Mouse (Mus musculus) forebrain, postnatal 0 days (tissue): ENCODE data around the gene Psmc4. TPM values are rescaled to one million over a fixed set of nuclear protein-coding genes. Genes with fewer than 3 reads are reported as not detected.
A peak's percentile ranks its signal among the peaks of the same experiment; 100 is the strongest.

Experiments used
- ATAC-seq: fragments of 200-750 bp; cut with Nextera tagmentation; 2 replicates; pipeline ENCODE4 v1.8.0; 2017; ENCODE audit warnings: mild to moderate bottlenecking, moderate library complexity
- DNase-seq: peaks from one replicate; pipeline ENCODE4 v3.0.0-alpha.2; 2015
- H3K27ac ChIP-seq: fragments of 300-500 bp; sonication (generic); 2 replicates; pipeline ENCODE4 v1.5.1; 2014; ENCODE audit warnings: low read depth, mild to moderate bottlenecking, antibody characterized with exemption, low read length, moderate library complexity, mixed read lengths
- H3K27me3 ChIP-seq: fragments of 300-500 bp; sonication (generic); 2 replicates; pipeline ENCODE4 v1.6.1; 2014; ENCODE audit warnings: mild to moderate bottlenecking, low read length, mixed read lengths; ENCODE audit not compliant: insufficient read depth
- H3K36me3 ChIP-seq: fragments of 300-500 bp; sonication (generic); 2 replicates; pipeline ENCODE4 v1.6.1; 2014; ENCODE audit warnings: mild to moderate bottlenecking, moderate library complexity; ENCODE audit not compliant: insufficient read depth
- H3K4me1 ChIP-seq: fragments of 300-500 bp; sonication (generic); 2 replicates; pipeline ENCODE4 v1.6.1; 2014; ENCODE audit warnings: antibody characterized with exemption; ENCODE audit not compliant: insufficient read depth
- H3K4me2 ChIP-seq: fragments of 300-500 bp; sonication (generic); 2 replicates; pipeline ENCODE4 v1.6.1; 2014; ENCODE audit warnings: low read depth, mild to moderate bottlenecking, moderate library complexity
- H3K4me3 ChIP-seq: fragments of 300-500 bp; sonication (generic); 2 replicates; pipeline ENCODE4 v1.5.1; 2014; ENCODE audit warnings: low read depth, low read length, mixed read lengths
- H3K9ac ChIP-seq: fragments of 300-500 bp; sonication (generic); 2 replicates; pipeline ENCODE4 v1.6.1; 2014; ENCODE audit warnings: mild to moderate bottlenecking
- H3K9me3 ChIP-seq: fragments of 300-500 bp; sonication (generic); 2 replicates; pipeline ENCODE4 v1.6.1; 2016; ENCODE audit warnings: low read length
- CTCF ChIP-seq: sonication (generic); IDR thresholded peaks from 2 replicates; pipeline ENCODE4 v1.5.1; 2016; ENCODE audit warnings: antibody characterized with exemption, control low read depth, low read depth
- WGBS: fragments of 180-500 bp; shearing (Covaris S2); extraction: QIAGEN DNeasy Blood & Tissue Kit; methylation state at CpG from one replicate; pipeline ENCODE4 v1.1.7; 2014; 5-methylcytosine and 5-hydroxymethylcytosine counted together
- polyA plus RNA-seq: library from polyadenylated mRNA; unstranded; fragments of >200 nt; fragmentation: Nextera tagmentation; extraction: Ambion mirVana; gene quantifications from 2 replicates; pipeline ENCODE4 v1.2.1, GENCODE M21; 2015
- total RNA-seq: library from RNA; depleted of rRNA; stranded (reverse); fragments of >200 nt; gene quantifications from 2 replicates; pipeline ENCODE4 v1.2.3, GENCODE M21; 2014; rRNA removed

The Psmc4 gene
- total RNA-seq: 200 and 233 TPM in 2 replicates
- polyA plus RNA-seq: 265 and 268 TPM in 2 replicates

- H3K9ac ChIP-seq: peak within 1 kb of the TSS; percentile 88
Observed at GRCm38 (mm10) chr7:28049476-28050409, at the start of gene Psmc4. Gene Psmc4, minus strand, starts transcription at chr7:28050101.

GRCm38 (mm10) chr7:28099101-28099500 lies 49.2 kb upstream of the Psmc4 start:
- Histone ChIP-seq H3K36me3 (no peaks in the 10 kb centered on the region), H3K4me1 (no peaks in the 10 kb centered on the region), H3K4me3 (no peak overlapping the region), H3K27me3 (no peaks in the 10 kb centered on the region), H3K9me3 (no peaks in the 10 kb centered on the region), H3K9ac (no peak overlapping the region), H3K27ac (no peak overlapping the region), H3K4me2 (no peak overlapping the region)
- DNase-seq: no peak
- WGBS: 97% methylated on average over 16 of the region's 16 CpGs
- TF ChIP-seq CTCF: no peak
- no peak for ATAC-seq

More at GRCm38 (mm10) chr7:28049476-28050409, at the start of gene Psmc4:
- peaks cover 8% of the 10 kb centered on the region; the same call in 1 of the 2 replicates for H3K4me1 ChIP-seq
- peaks cover 40% of the 10 kb centered on the region for H3K36me3 ChIP-seq
- H3K4me2 ChIP-seq: peak within 1 kb of the TSS; percentile 79
- ATAC-seq (peak; percentile 99), DNase-seq (peak; percentile 100)
- no peaks in the 10 kb centered on the region for H3K9me3 ChIP-seq
- under 1% methylated on average over 52 of the region's 52 CpGs for WGBS
- no peaks in the 10 kb centered on the region for H3K27me3 ChIP-seq
- H3K27ac ChIP-seq: 0 out of 2 replicates have a peak within 1 kb of the TSS, but pooled peaks have one; percentile 3
- H3K4me3 ChIP-seq: peak within 1 kb of the TSS; percentile 83
- TF ChIP-seq CTCF: peak; percentile 86

GRCm38 (mm10) chr7:28093541-28093940 lies 43.6 kb upstream of the Psmc4 start:
- Histone ChIP-seq H3K36me3 (no peaks in the 10 kb centered on the region), H3K27ac (no peak overlapping the region), H3K4me3 (no peak overlapping the region), H3K9me3 (no peaks in the 10 kb centered on the region), H3K9ac (no peak overlapping the region), H3K27me3 (no peaks in the 10 kb centered on the region), H3K4me1 (no peaks in the 10 kb centered on the region), H3K4me2 (no peak overlapping the region)
- TF ChIP-seq CTCF: no peak
- DNase-seq: no peak
- WGBS: 42% methylated on average over 11 of the region's 11 CpGs
- ATAC-seq: no peak

GRCm38 (mm10) chr7:28086236-28086635 lies 36.3 kb upstream of the Psmc4 start:
- Histone ChIP-seq H3K4me1 (no peaks in the 10 kb centered on the region), H3K36me3 (no peaks in the 10 kb centered on the region), H3K9me3 (no peaks in the 10 kb centered on the region), H3K4me3 (no peak overlapping the region), H3K4me2 (no peak overlapping the region), H3K27ac (no peak overlapping the region), H3K27me3 (no peaks in the 10 kb centered on the region), H3K9ac (no peak overlapping the region)
- no peak for TF ChIP-seq CTCF
- DNase-seq (no peak), ATAC-seq (no peak)
- WGBS: 84% methylated on average over 16 of the region's 16 CpGs

GRCm38 (mm10) chr7:28084215-28084614 lies 34.3 kb upstream of the Psmc4 start:
- 58% methylated on average over 7 of the region's 7 CpGs for WGBS
- TF ChIP-seq CTCF: no peak
- H3K36me3 ChIP-seq: no peaks in the 10 kb centered on the region
- DNase-seq (no peak), ATAC-seq (peak; percentile 77)
- H3K4me2 ChIP-seq: no peak overlapping the region
- H3K27me3 ChIP-seq: no peaks in the 10 kb centered on the region
- H3K4me1 ChIP-seq: no peaks in the 10 kb centered on the region
- H3K27ac ChIP-seq: no peak overlapping the region
- no peak overlapping the region for H3K4me3 ChIP-seq
- no peaks in the 10 kb centered on the region for H3K9me3 ChIP-seq
- H3K9ac ChIP-seq: no peak overlapping the region

GRCm38 (mm10) chr7:28070531-28071298 lies 20.8 kb upstream of the Psmc4 start, which contains the start of gene Fcgbp:
Gene Fcgbp, plus strand, starts transcription at chr7:28071236.
- DNase-seq (no peak), ATAC-seq (no peak)
- TF ChIP-seq CTCF: no peak
- Histone ChIP-seq H3K9me3 (no peaks in the 10 kb centered on the region), H3K4me2 (no peak within 1 kb of the TSS), H3K9ac (no peak within 1 kb of the TSS), H3K27ac (no peak within 1 kb of the TSS), H3K4me3 (no peak within 1 kb of the TSS), H3K4me1 (no peaks in the 10 kb centered on the region), H3K27me3 (no peaks in the 10 kb centered on the region), H3K36me3 (no peaks in the 10 kb centered on the region)
- 85% methylated on average over 21 of the region's 21 CpGs for WGBS
